Mouse (Mus musculus) spleen, adult 2 months (tissue): ENCODE measurements at regions not wholly inside any gene's neighbourhood (a gene's known extent, or its start where the extent isn't known, plus 50 kb on each side); places are given as distances from the start of the nearest gene placed in this dataset.

ENCODE experiments used
- CTCF ChIP-seq: fragments of 200-500 bp; IDR thresholded peaks from 2 replicates; pipeline ENCODE4 v1.5.1; 2011; ENCODE audit warnings: mild to moderate bottlenecking, inconsistent platforms; ENCODE audit not compliant: insufficient read depth, insufficient read length, insufficient replicate concordance; ENCODE audit errors: extremely low read depth
- POLR2A ChIP-seq: fragments of 200-500 bp; IDR thresholded peaks from 2 replicates; pipeline ENCODE4 v1.6.1; 2011; ENCODE audit warnings: low read depth, low read length, inconsistent platforms

DNA sequence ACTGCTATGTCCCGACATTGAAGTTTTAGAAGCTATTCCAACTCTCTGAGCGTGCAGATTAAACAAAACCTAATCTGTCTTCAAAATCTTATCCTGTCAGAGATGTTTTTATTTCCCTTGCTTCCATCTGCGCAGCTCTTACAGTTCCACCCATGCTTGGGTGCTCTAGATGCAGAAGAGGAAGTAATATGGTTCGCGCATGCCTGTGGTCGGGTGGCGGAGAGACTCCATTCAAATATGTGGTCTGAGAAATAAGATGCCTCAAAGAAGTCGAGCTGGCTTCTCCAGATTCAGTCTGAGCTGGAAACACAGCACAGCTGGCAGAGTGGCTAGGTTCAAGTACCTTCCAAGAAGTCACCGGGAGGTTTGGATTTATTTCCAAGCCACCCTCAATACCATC lies 167.5 kb downstream of the Faxc start:
- TF ChIP-seq POLR2A (no peak), CTCF (no peak)
